Mouse (Mus musculus) brain, adult 2 months (tissue): ENCODE results near the gene Magi2.

Source experiments
- DNase-seq: peaks from one replicate; pipeline ENCODE4 v3.0.0; 2011; ENCODE audit warnings: low read depth, low spot score

Magi2 gene

DNA sequence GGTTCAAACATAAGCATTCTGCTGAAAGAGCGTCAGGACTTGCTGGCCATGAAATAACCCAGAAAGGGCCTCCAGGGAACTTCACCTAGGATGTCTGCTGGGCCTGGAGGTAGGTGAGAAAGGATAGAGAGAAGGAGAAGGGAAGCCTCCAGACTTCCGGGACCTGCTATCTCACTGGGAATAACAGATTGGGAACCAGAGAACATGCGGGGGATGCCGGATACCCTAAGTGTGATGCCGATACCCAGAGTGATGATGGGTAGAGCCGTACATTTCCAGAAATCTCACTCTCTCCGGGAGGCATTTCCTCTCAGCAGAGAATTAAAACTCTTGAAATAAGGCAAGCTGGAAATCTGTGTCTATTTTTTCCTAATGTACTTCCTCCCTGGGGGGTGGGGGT, 1265.8 kb downstream of the Magi2 start:
- peak; percentile 77 for DNase-seq

DNA sequence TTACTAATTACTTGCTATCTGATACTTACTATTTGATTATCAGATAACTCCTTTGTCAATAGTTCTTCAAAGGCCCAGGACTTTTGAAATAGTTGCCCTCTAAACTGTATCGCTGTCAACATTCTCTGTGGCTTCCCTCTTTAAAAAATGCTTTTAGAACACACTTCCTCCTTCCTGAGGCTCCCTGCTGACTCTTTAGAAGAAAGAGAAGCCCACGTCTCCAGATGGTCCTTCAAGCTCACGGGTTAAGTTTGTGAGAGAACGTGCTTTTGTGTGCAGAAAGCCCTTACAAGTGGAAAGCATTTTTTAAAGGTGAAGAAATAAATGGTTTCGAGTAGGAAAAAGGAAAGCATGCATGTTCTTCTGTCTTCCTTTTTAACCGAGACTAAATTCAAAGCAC, 1267.2 kb downstream of the Magi2 start:
- DNase-seq: peak; percentile 81

DNA sequence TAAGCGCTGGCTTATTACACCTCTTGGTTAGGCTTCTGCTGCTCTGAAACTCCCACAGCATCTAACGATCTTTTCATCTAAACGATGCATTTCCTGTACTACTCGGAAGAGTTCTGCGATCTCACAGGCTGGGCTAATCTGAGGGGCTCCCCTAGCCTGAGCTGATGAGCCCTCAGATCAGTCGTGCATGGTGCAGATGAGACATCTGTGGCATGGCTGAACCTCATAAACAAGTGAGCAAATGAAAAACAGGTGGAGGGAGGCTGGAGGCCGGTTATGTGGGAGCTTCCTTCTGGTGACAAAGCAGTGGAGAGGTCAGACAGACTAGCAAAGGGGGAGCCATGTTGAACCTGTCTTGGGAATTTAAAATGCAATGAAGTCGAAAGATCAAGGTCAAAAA, 1270.1 kb downstream of the Magi2 start:
- no peak for DNase-seq

DNA sequence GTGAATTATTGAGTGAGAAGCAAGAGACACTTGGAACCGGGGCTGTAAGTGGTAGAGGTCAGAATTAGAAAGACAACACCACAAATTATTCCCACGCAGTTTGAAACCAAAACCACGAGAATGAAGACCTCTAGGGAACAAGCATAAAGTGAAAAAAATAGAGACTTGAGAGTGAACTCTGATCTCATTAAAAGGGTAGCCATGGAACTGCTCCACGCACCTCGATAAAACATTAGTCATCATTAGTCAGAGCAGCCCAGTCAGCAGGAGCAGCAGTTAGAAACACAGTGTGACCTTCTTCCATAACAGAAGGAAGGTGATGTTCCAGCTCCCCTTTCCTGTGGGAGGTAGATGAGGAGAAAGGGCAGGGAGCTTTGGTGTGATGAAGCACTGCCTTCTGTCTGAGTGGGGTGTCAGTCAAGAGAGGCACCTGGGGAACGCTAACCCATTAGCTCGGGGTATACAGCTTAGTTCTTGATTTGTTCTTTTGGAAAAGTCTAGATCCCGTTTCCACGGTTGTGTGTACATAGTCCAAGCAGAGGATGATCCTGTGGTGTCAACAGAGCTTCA, 1272.3 kb downstream of the Magi2 start:
- DNase-seq: peak; percentile 65

DNA sequence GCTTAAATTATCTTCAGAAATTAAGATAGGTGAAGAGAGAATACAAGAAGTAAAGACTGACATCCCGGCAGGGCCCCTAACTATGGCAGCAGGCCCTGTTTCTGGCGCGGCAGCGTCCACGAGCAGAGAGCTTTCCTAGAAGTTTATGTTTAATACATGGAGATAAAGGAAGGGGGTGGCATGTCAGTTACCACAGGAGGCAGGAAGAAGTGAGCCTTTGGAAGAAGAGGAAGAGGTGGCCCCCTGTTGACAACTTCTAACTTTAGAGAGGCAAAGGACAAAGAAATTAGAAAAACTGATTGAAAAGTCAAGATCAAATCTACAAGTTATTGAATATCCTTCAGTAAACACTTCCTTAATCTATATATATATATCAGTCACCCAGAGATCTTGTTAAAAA, 1281.8 kb downstream of the Magi2 start:
- no peak for DNase-seq

DNA sequence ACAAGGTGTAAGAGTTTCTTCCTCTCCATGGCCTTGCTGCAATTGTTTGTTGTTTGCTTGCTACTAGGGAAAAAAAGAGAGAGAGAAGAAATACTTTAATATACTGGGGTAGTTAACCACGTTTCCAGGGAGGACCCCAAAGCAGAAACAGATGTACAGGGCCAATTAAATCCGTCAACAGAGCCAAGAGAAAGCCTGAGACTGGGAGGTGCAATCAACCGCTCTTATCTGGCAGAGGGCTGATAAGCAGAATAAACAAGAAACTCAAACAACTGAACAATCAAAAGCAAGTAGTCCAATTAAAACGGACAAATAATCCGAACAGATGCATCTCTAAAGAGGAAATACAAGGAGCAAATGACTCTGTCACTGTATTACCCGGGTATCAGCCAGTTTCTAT, 1282.8 kb downstream of the Magi2 start:
- DNase-seq: no peak

DNA sequence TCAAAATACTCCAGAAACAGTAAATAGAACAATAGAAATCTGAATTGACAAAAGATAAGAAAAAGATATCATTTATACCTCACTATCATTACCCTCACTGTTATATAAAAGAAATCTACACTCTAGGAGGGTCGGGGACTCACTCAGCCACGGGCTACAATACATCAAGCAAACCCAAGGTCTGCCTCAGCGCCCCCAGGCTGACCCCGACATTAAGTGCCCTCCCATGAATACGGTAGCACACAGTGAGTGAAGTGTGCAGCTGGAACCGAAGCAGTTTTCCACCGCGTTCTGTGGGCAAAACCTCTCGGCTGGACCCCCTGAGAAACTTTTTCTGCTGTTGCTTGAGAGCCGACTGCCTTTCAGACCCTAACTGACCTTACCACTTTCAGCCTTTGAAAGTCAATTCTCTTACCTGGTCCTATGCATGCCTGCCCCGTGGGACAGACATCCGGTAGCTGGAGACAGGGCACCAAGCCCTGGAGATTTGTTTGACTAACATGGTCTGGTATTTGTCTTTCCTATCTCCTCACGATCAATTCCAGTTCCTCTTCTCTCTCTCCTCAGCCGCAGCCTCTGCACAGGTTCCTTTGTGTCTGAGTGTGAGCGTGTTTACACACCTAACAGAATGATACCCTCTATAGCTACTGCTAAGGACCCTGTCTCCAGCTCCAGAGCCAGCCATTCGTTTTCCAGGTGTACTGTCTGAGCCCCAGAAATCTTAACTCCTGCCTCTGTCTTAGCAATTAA, 1285.7 kb downstream of the Magi2 start:
- no peak for DNase-seq

DNA sequence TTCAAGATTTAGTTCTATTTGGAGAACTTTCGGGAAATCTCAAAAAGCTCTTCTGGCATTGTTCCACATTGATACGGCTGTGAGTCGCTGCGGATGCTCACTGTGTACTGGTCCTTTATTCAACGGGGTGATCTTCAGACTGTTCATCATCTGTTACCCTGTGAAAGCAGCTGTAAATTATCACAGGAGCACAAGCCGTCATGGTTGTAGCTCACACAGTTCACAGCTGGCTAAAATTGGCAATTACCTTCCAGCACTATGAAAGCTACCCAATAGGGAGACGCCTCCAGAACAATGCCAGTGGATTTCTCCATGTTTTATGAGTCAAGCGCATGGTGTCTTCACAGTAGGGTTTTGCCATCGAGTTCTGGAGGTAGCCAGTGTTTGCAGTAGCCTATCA, 1294.8 kb downstream of the Magi2 start:
- peak; percentile 42 for DNase-seq

DNA sequence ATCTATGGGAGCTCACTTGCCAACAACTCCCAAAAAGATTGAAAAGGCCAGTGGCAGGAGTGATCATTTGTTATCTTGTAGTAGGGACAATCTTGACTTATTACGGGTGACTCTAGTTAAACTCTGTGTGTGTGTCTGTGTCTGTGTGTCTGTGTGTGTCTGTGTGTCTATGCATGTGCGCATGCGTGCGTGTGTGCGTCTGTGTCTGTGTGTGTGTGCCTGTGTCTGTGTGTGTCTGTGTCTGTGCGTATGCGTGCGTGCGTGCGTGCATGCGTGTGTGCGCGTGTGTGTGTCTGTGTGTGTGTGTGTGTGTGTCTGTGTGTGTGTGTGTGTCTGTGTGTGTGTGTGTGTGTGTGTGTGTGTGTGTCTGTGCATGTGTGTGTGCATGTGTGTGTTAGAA, 1295.2 kb downstream of the Magi2 start:
- DNase-seq: no peak

DNA sequence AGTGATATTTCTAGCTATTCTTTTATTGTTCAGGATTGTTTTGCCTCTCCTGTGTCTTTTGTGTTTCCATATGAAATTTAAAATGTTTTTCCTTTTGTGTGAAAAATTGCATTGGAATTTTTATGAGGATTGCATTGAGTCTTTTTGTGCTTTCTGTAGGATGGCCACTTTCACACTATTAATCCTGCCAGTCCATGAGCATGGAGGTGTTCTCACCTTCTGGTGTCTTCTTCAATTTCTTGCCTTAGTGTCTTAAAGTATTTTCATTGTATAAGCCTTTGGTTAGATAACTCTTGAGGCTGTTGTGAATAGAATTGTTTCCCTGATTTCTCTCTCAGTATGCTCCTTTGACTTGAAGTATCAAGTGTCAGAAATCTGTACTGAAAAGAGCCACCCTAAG, 1296.9 kb downstream of the Magi2 start:
- peak; percentile 49 for DNase-seq

DNA sequence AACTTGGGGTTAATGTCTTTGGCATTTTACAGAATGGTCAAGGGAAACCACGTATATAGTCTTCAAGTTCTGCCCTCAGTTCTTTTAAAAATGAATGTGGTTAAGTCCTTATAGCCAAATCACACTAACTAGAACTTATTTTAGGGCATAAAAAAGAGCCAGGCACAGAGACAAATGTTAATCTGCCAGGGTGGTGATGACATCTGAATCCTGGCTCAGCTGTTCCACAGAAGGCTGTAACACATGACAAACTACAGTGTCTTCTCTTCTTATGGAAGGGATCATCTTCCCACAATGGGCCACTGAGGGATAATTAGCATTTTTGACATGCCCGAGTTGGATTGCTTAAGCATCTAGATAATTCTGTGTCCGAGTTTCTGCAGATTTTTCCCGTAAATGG, 1299.8 kb downstream of the Magi2 start:
- DNase-seq: peak; percentile 73

DNA sequence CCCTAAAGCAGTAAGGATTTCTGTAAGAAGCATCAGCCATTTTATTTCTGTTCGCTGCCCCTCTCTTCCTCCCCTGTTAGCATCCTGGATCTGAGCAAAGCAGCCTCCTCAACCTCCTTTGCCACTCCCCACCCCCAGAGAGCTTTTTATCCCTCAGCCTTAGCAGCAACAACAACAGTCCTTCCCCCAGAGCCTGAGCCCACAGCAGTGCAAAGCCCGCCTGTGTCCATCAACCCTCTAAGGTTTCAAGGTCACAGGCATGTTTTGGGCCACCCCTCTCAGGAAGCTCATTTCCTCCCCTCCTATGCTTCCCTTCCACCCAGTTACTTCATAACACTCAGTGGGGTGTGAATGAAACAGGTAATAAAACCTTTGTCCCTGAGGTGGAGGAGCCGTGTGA, 1309.7 kb downstream of the Magi2 start:
- no peak for DNase-seq

DNA sequence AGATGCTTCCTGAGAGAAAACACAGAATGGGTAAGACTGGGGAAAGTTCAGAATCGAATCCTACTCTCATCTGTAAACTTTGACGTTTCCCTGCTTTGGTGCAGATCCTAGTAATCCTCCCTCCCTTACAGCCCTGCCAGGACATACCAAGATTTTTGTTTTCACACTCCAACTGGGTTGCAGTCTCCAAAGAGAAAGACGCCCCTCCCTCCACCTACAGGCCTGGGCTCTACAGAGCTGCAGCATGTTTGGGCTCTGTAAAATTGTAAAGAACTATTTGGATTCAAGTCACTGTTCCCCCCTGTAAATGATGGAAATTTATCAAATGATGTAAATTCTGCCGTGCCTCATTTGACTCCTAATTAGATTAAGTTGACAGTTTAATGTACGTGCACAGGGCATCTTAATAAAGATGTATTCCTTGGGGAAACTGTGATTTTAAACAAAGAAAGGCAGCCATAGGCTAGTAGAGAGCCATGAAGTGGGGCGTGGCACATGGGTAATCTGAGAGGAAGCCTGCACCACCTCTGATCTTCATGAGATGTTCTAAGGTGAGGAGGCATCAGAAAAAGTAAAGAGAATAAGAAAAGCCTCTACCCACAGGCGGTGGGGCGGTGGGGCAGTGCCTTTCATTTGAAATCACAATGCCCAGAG, 1310.7 kb downstream of the Magi2 start:
- DNase-seq: no peak

DNA sequence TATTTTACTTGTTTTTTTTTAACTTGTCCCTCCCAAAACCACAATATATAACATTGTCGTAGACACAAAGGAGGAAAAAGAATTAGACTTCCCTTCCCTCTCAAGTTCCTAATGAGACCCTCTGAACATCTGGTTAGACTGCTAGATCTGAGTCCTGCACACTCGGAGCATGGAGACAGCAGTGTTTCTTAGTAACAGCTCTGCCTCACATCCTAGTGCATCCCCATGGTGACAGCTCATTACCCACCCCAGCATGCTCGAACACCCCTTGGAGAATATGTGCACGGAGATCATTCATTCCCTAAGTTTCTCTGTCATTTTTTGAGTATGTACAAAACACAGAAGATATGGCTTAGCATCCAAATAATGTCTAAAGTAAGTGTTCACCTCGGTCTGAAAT, 1317.5 kb downstream of the Magi2 start:
- DNase-seq: peak; percentile 37

DNA sequence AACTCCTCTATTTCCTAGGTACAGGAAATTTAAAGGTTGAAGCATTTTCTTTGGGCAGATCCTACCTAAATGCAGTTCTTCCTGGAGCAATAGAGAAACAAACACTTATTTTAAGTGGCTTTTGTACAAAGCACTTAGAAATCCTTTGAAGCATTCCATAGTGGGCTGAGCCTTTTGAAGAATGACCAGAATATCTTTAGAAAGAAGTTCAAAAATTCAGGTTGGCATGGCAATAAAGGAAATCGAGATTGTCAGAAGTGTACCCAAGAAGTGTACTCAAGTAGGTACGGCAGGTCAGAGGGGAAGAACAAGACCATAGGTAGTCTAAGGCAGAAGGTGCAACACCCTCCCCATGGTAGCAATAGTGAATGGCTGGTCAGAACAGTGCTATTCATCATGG, 1332.5 kb downstream of the Magi2 start:
- no peak for DNase-seq

DNA sequence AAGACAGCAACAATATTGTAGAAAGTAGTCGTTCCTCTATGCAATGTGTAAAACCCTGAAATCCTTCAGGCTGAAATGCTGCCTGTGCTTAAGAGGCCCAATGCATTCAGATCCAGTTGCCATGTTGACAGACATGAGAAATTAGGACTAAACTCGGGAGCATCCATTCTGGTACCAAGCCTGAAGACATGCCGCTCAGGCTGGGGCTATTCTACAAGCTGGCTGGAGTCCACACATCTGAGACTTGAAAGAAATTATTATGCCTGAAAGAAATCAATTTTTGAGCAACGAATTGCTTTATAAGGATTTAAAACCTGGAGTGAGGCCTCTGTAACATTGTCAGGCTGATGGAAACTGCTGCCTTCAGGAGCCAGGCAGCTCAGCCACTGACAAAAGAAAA, 1333.0 kb downstream of the Magi2 start:
- no peak for DNase-seq

DNA sequence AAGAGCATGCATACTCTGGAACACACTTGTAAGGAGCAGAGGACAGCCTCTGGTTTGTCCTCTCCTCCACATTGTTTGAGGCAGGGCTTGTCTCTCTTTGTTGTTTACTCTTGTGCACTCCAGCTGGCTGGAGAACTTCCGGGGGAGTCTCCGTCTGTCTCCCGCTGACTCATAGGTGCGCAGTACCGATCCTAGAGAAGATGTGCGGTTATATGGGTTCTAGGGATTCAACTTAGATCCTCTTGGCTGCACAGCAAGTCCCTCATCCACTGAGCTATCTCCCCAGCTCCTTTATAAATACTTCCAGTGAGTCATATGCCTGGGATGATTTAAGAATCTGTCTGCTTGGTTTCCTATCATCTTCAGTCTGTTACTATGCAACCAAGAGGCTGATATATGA, 1341.6 kb downstream of the Magi2 start:
- peak; percentile 94 for DNase-seq

DNA sequence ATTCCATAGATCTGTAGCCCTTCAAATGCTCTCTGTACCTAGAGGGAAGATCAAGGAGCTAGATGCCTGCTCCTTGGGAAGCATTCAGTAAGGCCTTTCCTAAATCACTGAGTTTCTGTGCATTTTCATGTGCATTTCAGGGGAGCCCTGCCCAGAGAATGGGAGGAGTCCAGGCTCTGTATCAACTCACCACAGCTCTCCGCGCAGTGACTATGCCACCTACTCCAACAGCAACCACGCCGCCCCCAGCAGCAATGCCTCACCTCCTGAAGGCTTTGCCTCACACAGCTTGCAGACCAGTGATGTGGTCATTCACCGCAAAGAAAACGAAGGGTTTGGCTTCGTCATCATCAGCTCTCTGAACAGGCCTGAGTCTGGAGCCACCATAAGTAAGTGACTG, 1342.1 kb downstream of the Magi2 start:
- DNase-seq: peak; percentile 54

DNA sequence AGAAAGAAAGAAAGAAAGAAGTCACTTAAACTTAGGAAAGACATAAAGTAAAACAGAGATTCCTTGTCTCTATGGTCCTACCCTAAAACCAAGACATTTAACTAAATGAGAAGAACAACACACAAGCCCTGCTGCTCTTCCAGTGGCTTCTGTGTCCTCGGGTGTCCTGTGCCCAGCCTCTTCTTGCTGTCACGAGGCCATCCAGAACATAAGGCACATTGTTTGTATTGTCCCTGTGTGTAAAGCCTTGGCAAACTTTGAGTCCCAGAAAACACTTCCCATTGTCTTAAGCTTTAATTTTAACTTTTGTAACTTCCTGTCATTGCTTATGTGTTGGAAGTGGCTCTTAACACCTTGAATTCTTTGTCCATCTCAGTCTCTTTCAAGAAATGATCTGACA, 1348.0 kb downstream of the Magi2 start:
- DNase-seq: peak; percentile 62

DNA sequence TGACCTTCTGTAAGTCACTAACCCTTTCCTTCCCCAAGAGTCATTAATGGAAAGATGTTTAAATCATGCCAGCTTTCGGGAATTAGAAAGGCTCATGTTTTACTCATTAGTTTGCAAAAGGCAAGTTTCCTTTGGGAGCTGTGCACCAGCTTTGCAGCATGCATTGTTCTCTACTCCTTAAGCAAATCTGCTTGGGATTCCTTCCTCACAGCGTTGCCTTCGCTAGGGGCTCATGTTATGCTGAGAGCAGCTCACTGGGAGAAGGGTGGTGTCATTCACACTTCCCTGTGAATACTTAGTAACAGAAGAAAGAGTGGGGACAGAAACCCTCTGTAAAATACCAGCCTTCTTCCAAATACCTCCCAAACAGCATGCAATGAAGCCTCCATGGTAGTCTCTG, 1349.0 kb downstream of the Magi2 start:
- peak; percentile 66 for DNase-seq

DNA sequence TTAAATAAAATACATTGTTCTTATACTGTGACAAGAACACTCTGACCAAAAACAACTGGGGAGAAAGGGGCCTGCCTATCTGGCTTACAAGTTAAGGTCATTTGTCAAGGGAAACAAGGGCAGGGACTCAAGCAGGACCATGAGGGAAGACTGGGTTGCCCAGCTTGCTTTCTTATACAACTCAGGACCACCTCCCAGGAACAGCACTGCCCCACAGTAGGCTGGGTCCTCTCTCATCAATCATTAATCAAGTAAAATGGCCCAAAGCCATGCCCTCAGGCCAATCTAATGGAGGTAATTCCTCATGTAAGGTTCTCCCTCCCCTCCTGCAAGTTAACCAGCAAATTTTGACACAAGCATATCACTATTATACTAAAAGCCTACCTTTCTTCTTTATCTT, 1349.4 kb downstream of the Magi2 start:
- DNase-seq: no peak

DNA sequence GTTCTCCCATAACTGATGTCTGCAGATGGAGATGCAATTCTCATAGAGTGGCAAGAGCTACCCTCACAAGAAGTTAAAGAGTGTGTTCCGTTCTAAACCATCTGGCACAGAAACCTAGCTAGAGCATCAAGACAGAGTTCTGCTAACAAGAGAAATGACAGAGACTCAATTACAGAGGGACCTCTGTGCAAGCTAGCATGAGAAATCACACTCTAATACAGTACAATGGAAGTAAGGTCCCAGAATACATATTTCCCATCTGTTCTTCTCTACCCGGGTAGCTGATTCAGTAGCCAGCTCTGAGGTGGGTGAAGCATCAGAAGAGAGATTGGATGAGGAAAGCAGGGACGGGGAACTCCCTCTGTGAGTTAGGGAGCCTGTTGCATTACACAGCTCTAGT, 1351.8 kb downstream of the Magi2 start:
- DNase-seq: peak; percentile 73

DNA sequence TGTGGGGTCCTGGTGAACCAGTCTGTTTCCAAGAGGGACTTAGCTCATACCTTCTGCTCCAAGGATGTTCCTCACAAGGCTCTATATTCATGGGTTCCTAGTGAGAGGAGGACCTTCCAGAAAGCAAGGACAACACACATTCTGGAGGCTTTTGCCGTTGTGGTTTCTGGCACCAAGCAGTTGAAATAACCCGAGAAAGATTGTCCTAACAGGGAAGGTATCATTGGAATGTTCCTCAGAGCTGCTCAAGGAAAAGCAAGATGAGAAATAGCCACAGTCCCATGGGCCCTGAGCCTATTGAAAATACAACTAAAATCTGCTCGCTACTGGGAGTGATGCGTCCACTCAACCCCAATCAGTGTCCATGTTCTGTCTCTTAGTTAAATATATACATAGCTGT, 1353.8 kb downstream of the Magi2 start:
- DNase-seq: no peak
